Mouse (Mus musculus) kidney, postnatal 36 days (tissue): ENCODE data around the gene Sapcd1.
A peak's percentile ranks its signal among the peaks of the same experiment; 100 is the strongest.
"Not testable (repeated sequence)": the region's sequence is repeated elsewhere in the genome, so short reads cannot be mapped to it uniquely, and the experiment has no call there.

Experiments
- DNase-seq, 2 experiments: peaks; one replicate each; pipeline ENCODE4 v3.0.0; 2021 to 2022; ENCODE audit warnings: mixed read lengths in 2 of 2

Gene Sapcd1

GRCm38 (mm10) chr17:35052271-35052798, 24.5 kb upstream of the Sapcd1 start:
- DNase-seq, result no peak

- DNase-seq, result peak; percentile 83 to 87
Observed at GRCm38 (mm10) chr17:35051156-35052086, 23.6 kb upstream of the Sapcd1 start.

- peak; percentile 83 to 89 for DNase-seq
Observed at GRCm38 (mm10) chr17:35050126-35050750, 22.4 kb upstream of the Sapcd1 start.

- DNase-seq, result peak; percentile 54 to 74
Observed at GRCm38 (mm10) chr17:35049561-35050016, 21.8 kb upstream of the Sapcd1 start, which contains the start of gene Clic1. Gene Clic1, plus strand, starts transcription at chr17:35049966.

GRCm38 (mm10) chr17:35048932-35049440, 21.2 kb upstream of the Sapcd1 start:
- DNase-seq, result peak in 1 of 2 experiments; percentile 13

GRCm38 (mm10) chr17:35048149-35048931, 20.5 kb upstream of the Sapcd1 start:
- DNase-seq, result peak; percentile 33 to 42

GRCm38 (mm10) chr17:35047688-35048087, 19.9 kb upstream of the Sapcd1 start:
- DNase-seq, result peak; percentile 67 to 89

- peak; percentile 98 for DNase-seq
Observed at GRCm38 (mm10) chr17:35046681-35047455, 19.1 kb upstream of the Sapcd1 start, which contains the start of gene Msh5. Gene Msh5, minus strand, starts transcription at chr17:35046745.

- DNase-seq, result no peak
Observed at GRCm38 (mm10) chr17:35045807-35046680, 18.2 kb upstream of the Sapcd1 start.

- DNase-seq, result no peak
Observed at GRCm38 (mm10) chr17:35044904-35045806, 17.3 kb upstream of the Sapcd1 start.

GRCm38 (mm10) chr17:35043794-35044193, 16.0 kb upstream of the Sapcd1 start:
- no peak for DNase-seq

- DNase-seq, result no peak
Observed at GRCm38 (mm10) chr17:35039121-35039873, 11.5 kb upstream of the Sapcd1 start.

- DNase-seq, result no peak
Observed at GRCm38 (mm10) chr17:35034896-35035295, 7.1 kb upstream of the Sapcd1 start.

- DNase-seq, result not testable (repeated sequence)
Observed at GRCm38 (mm10) chr17:35033703-35034102, 5.9 kb upstream of the Sapcd1 start.

- no peak for DNase-seq
Observed at GRCm38 (mm10) chr17:35032323-35032870, 4.6 kb upstream of the Sapcd1 start.

GRCm38 (mm10) chr17:35031880-35032279, 4.1 kb upstream of the Sapcd1 start:
- no peak for DNase-seq

- no peak for DNase-seq
Observed at GRCm38 (mm10) chr17:35031272-35031671, 3.5 kb upstream of the Sapcd1 start.
